Mouse (Mus musculus) embryo, embryonic 11.5 days (tissue): ENCODE data around the gene Ess2.

Experiments
- DNase-seq: peaks from one replicate; pipeline ENCODE4 v3.0.0-alpha.2; 2012; ENCODE audit warnings: low read depth, low spot score

The Ess2 gene

DNA sequence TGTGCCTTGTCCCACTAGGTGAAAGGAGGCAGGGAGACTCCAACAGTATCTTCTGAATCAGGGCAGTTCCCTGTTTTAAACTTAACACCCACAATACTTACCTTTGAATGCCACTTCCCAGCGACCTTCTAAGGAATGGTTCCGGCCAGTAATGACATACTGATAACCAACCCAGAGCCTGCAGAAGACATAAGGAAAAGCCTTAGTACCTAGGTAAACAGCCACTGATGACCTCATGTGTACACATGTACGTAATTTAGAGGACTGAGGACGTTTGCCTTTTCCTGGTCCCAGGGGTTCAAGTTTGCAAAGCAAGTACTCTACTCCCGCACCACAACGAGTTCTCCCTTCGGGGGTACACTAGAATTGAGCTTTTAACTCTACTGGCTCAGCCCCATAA is 54.0 kb downstream of the Ess2 start:
- DNase-seq, result no peak

DNA sequence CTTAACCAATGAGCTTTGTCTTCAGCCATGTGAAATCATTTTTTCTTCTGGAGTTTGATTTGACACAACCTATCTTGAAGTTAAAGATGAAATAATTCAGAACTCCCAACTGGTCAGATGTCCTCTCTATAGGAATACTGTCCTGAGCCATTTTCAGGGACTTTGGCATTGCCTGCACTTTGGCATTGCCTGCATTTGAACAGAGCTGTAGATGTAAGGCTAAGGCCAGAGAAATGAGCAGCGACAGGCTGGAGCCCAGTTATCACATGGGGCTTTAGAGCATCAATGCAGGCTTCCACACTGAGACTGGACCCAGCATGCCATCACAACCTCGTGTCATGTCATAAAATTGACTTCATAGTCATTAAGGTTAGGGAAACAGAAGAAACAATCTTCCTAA is 57.9 kb downstream of the Ess2 start:
- no peak for DNase-seq

DNA sequence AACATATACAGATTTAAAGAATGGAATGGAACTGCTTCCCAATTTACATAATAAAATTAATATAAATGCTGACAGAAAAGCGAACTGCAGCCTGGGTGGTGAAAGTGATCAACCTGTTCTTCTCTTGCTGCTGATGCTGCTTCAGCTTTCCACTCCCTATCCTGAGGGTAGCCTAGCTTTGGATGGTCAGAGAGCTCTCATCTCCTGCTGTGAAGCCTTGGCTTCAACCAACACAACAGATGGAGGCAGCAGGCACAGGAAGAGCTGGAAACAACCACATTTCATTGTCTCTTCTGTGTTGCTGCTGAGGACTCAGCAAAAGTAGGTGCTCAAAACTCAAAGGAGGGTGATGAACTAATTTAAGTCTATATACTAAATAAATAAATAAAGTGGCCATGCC is 59.3 kb downstream of the Ess2 start:
- no peak for DNase-seq

DNA sequence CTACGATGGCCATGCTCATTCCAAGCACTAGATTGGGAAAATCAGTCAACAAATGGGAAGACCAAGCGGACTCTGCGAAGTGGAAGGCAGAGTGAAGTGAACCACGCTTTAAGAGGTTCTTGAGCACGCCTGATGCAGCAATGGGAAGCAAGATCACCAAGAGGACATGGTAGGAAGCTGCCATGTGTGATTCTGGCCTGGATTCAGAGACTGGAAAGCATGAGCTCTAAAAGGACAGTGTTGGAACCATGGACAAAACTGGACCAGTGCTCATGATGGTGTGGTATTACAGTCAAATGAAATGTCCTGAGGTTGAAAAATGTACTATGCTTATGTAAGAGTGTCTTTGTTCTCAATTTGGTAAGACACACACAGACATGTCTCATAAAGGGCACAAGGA is 59.8 kb downstream of the Ess2 start:
- no peak for DNase-seq
